Mouse (Mus musculus): Measurements from ENCODE around the gene Tagln3. TPM values are rescaled to one million over a fixed set of nuclear protein-coding genes. Genes with fewer than 3 reads are reported as not detected.

The Tagln3 gene
- polyA plus RNA-seq, 1 experiment from 2014 or later = 0.16 TPM

- Histone ChIP-seq H3K79me2 (ENCODE audit: inconsistent target) (peaks cover 54% of the 10 kb centered on the region), H3K27ac (peak overlapping the region; percentile 47), H3K4me3 (ENCODE audit: inconsistent target) (no peak overlapping the region), H3K36me3 (ENCODE audit: inconsistent target) (peaks cover 22% of the 10 kb centered on the region)
- 74% methylated on average over 8 of the region's 8 CpGs for WGBS (ENCODE audit: missing documents)
These were observed 13.5 kb upstream of the Tagln3 start for GRCm38 (mm10) chr16:45737880-45738279.

GRCm38 (mm10) chr16:45736724-45737123, 12.3 kb upstream of the Tagln3 start:
- Histone ChIP-seq H3K79me2 (ENCODE audit: inconsistent target) (peaks cover 46% of the 10 kb centered on the region), H3K4me3 (ENCODE audit: inconsistent target) (no peak overlapping the region), H3K27ac (peak overlapping the region; percentile 47), H3K36me3 (ENCODE audit: inconsistent target) (peaks cover 27% of the 10 kb centered on the region)
- WGBS (ENCODE audit: missing documents) = 29% methylated on average over 3 of the region's 3 CpGs

DNA sequence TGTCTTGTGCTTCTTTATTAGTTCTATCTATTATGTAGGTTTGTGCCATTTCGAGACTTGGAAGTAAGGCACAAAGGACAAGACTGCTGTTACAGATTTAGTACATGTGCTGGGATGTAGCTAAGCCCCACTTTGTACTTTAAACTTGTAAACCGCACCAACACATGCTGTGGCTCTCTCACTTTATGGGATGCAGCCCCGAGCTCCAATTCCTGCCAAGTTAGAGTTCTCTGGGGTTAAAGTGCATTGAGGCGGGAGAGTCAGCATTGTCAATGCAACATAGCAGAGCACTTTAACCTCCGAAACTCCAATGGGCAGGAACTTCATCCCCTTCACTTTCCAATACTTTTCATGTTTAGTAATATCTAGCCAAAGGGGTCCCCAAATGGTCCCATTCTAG, 4.8 kb upstream of the Tagln3 start:
- Histone ChIP-seq H3K79me2 (ENCODE audit: inconsistent target) (no peaks in the 10 kb centered on the region), H3K4me3 (ENCODE audit: inconsistent target) (no peak overlapping the region), H3K36me3 (ENCODE audit: inconsistent target) (peaks cover 31% of the 10 kb centered on the region), H3K27ac (no peak overlapping the region)
- 93% methylated on average over 5 of the region's 5 CpGs for WGBS (ENCODE audit: missing documents)

DNA sequence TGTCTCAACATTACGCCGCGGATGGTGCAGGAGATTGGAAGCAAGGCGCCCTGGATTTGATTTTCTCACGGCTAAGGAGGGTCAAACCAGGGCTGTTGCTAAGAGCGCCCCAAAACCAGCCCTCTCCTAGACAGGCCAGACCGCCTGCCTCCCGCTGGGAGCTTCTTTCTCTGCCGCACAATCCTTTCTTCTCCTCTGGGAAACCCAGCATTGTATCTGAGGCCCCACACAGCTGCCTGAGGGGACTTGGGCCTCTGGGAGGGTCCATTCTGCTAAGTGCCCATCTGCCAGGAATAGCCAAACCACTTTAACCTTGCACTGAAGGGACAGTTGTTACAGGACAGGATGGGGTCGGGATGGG, 314 bp upstream of the Tagln3 start:
- H3K27ac ChIP-seq = no peak overlapping the region
- H3K4me3 ChIP-seq (ENCODE audit: inconsistent target) = no peak overlapping the region
- no peaks in the 10 kb centered on the region for H3K79me2 ChIP-seq (ENCODE audit: inconsistent target)
- 0 out of 2 replicates have a peak, but pooled peaks cover 2% of the 10 kb centered on the region for H3K36me3 ChIP-seq (ENCODE audit: inconsistent target)
- WGBS (ENCODE audit: missing documents) = 40% methylated on average over 10 of the region's 10 CpGs

- no peak overlapping the region for H3K4me3 ChIP-seq (ENCODE audit: inconsistent target)
- 87% methylated on average over 6 of the region's 6 CpGs for WGBS (ENCODE audit: missing documents)
- no peak overlapping the region for H3K27ac ChIP-seq
- H3K36me3 ChIP-seq (ENCODE audit: inconsistent target) = no peaks in the 10 kb centered on the region
- H3K79me2 ChIP-seq (ENCODE audit: inconsistent target) = no peaks in the 10 kb centered on the region
These were observed 1.1 kb downstream of the Tagln3 start for GRCm38 (mm10) chr16:45723172-45723901.

- WGBS (ENCODE audit: missing documents) = 92% methylated on average over 3 of the region's 3 CpGs
- H3K79me2 ChIP-seq (ENCODE audit: inconsistent target) = no peaks in the 10 kb centered on the region
- H3K36me3 ChIP-seq (ENCODE audit: inconsistent target) = no peaks in the 10 kb centered on the region
- H3K4me3 ChIP-seq (ENCODE audit: inconsistent target) = no peak overlapping the region
- no peak overlapping the region for H3K27ac ChIP-seq
These were observed 1.9 kb downstream of the Tagln3 start for GRCm38 (mm10) chr16:45722460-45722951.

GRCm38 (mm10) chr16:45720022-45720630, 4.3 kb downstream of the Tagln3 start:
- no peaks in the 10 kb centered on the region for H3K36me3 ChIP-seq (ENCODE audit: inconsistent target)
- WGBS (ENCODE audit: missing documents) = 95% methylated on average over 10 of the region's 10 CpGs
- no peak overlapping the region for H3K4me3 ChIP-seq (ENCODE audit: inconsistent target)
- H3K27ac ChIP-seq = no peak overlapping the region
- no peaks in the 10 kb centered on the region for H3K79me2 ChIP-seq (ENCODE audit: inconsistent target)

- H3K36me3 ChIP-seq (ENCODE audit: inconsistent target) = no peaks in the 10 kb centered on the region
- WGBS (ENCODE audit: missing documents) = 99% methylated on average over 4 of the region's 4 CpGs
These were observed 6.1 kb downstream of the Tagln3 start for GRCm38 (mm10) chr16:45718296-45718695.

DNA sequence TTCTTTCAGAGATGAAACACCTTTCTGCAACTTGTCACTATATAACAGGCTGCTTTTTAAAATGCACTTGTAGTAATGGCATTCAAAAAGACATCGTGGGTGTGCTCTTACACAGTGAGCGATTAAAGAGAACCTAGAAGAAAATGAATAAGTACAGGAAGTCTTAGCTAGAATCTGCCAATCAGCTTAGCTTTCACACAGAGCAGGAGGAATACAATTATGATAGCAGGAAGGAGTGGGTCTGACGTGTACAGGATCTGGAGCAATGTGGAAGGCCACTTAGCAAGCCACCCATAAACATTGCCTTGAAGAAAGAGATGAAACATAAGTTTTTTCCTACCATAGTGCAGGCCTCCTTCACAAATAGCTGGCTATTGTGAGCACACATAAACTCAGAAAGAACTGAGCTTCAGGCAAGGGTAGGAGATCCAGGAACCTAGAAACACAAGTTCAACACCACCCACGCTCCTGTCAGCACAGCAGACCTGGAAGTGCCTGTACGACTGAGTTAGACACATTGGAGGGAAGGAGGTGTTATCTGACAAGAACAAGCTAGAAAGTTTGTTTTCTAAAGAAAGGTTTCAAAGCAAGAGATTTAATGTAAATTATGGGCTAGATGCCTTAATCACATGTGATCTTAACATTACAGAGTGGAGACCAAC, 9.8 kb downstream of the Tagln3 start:
- Histone ChIP-seq H3K27ac (no peak overlapping the region), H3K4me3 (ENCODE audit: inconsistent target) (no peak overlapping the region), H3K36me3 (ENCODE audit: inconsistent target) (no peaks in the 10 kb centered on the region), H3K79me2 (ENCODE audit: inconsistent target) (no peaks in the 10 kb centered on the region)
- 79% methylated on average over 5 of the region's 5 CpGs for WGBS (ENCODE audit: missing documents)

More at GRCm38 (mm10) chr16:45718296-45718695, 6.1 kb downstream of the Tagln3 start:
- Histone ChIP-seq H3K79me2 (ENCODE audit: inconsistent target) (no peaks in the 10 kb centered on the region), H3K4me3 (ENCODE audit: inconsistent target) (no peak overlapping the region), H3K27ac (no peak overlapping the region)

GRCm38 (mm10) chr16:45713878-45714277, 10.5 kb downstream of the Tagln3 start:
- no peak overlapping the region for H3K4me3 ChIP-seq (ENCODE audit: inconsistent target)
- H3K27ac ChIP-seq = no peak overlapping the region
- no peaks in the 10 kb centered on the region for H3K79me2 ChIP-seq (ENCODE audit: inconsistent target)
- no peaks in the 10 kb centered on the region for H3K36me3 ChIP-seq (ENCODE audit: inconsistent target)
- WGBS (ENCODE audit: missing documents) = 92% methylated on average over 1 of the region's 1 CpGs

DNA sequence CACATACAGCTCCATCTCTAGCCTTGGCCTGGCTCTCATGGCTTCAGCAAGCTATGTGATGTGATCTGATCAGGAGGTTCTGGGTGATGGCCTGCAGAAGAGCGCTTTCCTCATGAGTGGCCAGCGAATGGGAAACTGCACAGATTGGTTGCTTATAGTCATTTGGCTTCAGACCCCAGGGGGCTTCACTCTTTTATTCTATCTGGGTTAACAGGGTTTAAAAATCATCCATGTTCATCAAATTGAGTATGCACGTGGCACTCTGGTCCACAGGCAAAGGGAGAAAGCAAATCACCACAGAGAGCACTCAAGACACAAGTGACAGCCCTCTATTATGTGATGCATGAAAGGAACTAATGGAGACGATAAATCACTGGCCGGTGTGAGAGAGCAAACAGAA, 11.1 kb downstream of the Tagln3 start:
- no peak overlapping the region for H3K4me3 ChIP-seq (ENCODE audit: inconsistent target)
- H3K79me2 ChIP-seq (ENCODE audit: inconsistent target) = no peaks in the 10 kb centered on the region
- no peaks in the 10 kb centered on the region for H3K36me3 ChIP-seq (ENCODE audit: inconsistent target)
- no peak overlapping the region for H3K27ac ChIP-seq
- 90% methylated on average over 5 of the region's 5 CpGs for WGBS (ENCODE audit: missing documents)

GRCm38 (mm10) chr16:45711263-45711662, 13.1 kb downstream of the Tagln3 start:
- H3K36me3 ChIP-seq (ENCODE audit: inconsistent target) = no peaks in the 10 kb centered on the region
- H3K79me2 ChIP-seq (ENCODE audit: inconsistent target) = no peaks in the 10 kb centered on the region
- no peak overlapping the region for H3K4me3 ChIP-seq (ENCODE audit: inconsistent target)
- no peak overlapping the region for H3K27ac ChIP-seq
- 75% methylated on average over 7 of the region's 7 CpGs for WGBS (ENCODE audit: missing documents)

DNA sequence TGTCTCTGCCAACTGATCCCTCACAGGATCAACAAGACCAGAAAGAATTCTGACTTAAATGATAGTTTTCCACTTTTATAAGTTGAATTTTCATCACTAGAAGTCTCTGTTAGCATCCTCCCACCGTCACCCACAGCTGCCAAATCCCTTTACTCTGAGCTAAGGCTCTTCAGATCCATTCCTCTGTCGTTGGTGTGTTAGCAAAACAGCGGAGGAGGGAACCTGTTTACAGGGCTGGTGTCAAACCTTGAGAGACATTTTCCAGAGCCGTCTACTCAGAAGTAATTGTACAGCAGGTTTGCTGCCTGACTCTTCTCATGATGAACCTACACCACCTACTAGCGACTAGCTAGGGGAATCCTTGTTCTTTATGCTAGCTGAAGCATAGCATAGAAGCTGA, 25.1 kb downstream of the Tagln3 start:
- WGBS (ENCODE audit: missing documents) = 85% methylated on average over 5 of the region's 5 CpGs
- Histone ChIP-seq H3K79me2 (ENCODE audit: inconsistent target) (no peaks in the 10 kb centered on the region), H3K4me3 (ENCODE audit: inconsistent target) (no peak overlapping the region), H3K27ac (no peak overlapping the region), H3K36me3 (ENCODE audit: inconsistent target) (no peaks in the 10 kb centered on the region)

GRCm38 (mm10) chr16:45697996-45698395, 26.4 kb downstream of the Tagln3 start:
- 93% methylated on average over 6 of the region's 6 CpGs for WGBS (ENCODE audit: missing documents)
- Histone ChIP-seq H3K36me3 (ENCODE audit: inconsistent target) (no peaks in the 10 kb centered on the region), H3K79me2 (ENCODE audit: inconsistent target) (no peaks in the 10 kb centered on the region), H3K27ac (no peak overlapping the region), H3K4me3 (ENCODE audit: inconsistent target) (no peak overlapping the region)
